ENCODE assay signal across 8 mouse cellular contexts in genomic region chr1:184998631-184999030, GRCm38 (mm10). TPM values are rescaled to one million over a fixed set of nuclear protein-coding genes. Genes with fewer than 3 reads are reported as not detected.
DNase-seq lines count a peak whose midpoint lies in the region; ATAC-seq and TF ChIP-seq lines count a peak whose summit lies in the region.

No protein-coding gene starts in this region.

- H3K27ac ChIP-seq in liver, embryonic 11.5 days (ENCODE audit: low read depth, low read length), result no peak overlapping the region
- H3K27ac ChIP-seq in forebrain, embryonic 11.5 days (ENCODE audit: low read depth, low read length), result no peak overlapping the region
- H3K27ac ChIP-seq in limb, embryonic 12.5 days, result no peak overlapping the region; the same call in 1 of the 2 replicates
- no peak overlapping the region for H3K27ac ChIP-seq in small intestine, adult 2 months (ENCODE audit: insufficient read depth, low read depth, low read length)

- no peak for DNase-seq in liver, embryonic 11.5 days (ENCODE audit: low spot score)
- DNase-seq in liver, result no peak
- DNase-seq in forebrain, embryonic 11.5 days (ENCODE audit: low spot score), result no peak
- DNase-seq in thymus, postnatal 0 days (ENCODE audit: low spot score), result no peak
- no peak for DNase-seq in cerebellum, adult 9-10 months
- no peak for DNase-seq in kidney, adult 18-20 months

- no peaks in the 10 kb centered on the region for H3K9me3 ChIP-seq in liver, embryonic 11.5 days (ENCODE audit: control insufficient read depth, low read length)
- H3K9me3 ChIP-seq in forebrain, embryonic 11.5 days (ENCODE audit: control insufficient read depth, low read length), result no peaks in the 10 kb centered on the region
- no peaks in the 10 kb centered on the region for H3K9me3 ChIP-seq in limb, embryonic 12.5 days

- peaks cover 3% of the 10 kb centered on the region for H3K4me1 ChIP-seq in liver, embryonic 11.5 days (replicated peaks; ENCODE audit: control insufficient read depth, insufficient read depth, low read length)
- H3K4me1 ChIP-seq in forebrain, embryonic 11.5 days (replicated peaks; ENCODE audit: control insufficient read depth, insufficient read depth, low read length), result peaks cover 8% of the 10 kb centered on the region
- peaks cover 14% of the 10 kb centered on the region for H3K4me1 ChIP-seq in limb, embryonic 12.5 days (replicated peaks)
- H3K4me1 ChIP-seq in small intestine, adult 2 months (ENCODE audit: control insufficient read depth, insufficient read depth, insufficient read length, low read length), result peaks cover 3% of the 10 kb centered on the region; the same call in 1 of the 2 replicates

- no peak for ATAC-seq in liver, embryonic 11.5 days (replicated peaks; ENCODE audit: low FRiP score)
- ATAC-seq in forebrain, embryonic 11.5 days (replicated peaks; ENCODE audit: low FRiP score), result peak; percentile 37
- ATAC-seq in limb, embryonic 12.5 days (ENCODE audit: insufficient number of reproducible peaks, insufficient read depth, low FRiP score, low TSS enrichment, low read depth), result no peak

- no peak overlapping the region for H3K9ac ChIP-seq in liver, embryonic 11.5 days (ENCODE audit: low read depth, low read length)
- H3K9ac ChIP-seq in forebrain, embryonic 11.5 days (ENCODE audit: low read length), result peak overlapping the region; percentile 94
- peak overlapping the region; percentile 93 for H3K9ac ChIP-seq in limb, embryonic 12.5 days (replicated peaks)

- peak overlapping the region; percentile 73 for H3K4me3 ChIP-seq in liver, embryonic 11.5 days (ENCODE audit: low read depth, low read length)
- peak overlapping the region; percentile 86 for H3K4me3 ChIP-seq in forebrain, embryonic 11.5 days (ENCODE audit: low read depth, low read length)
- H3K4me3 ChIP-seq in limb, embryonic 12.5 days (replicated peaks), result peak overlapping the region; percentile 84
- H3K4me3 ChIP-seq in small intestine, adult 2 months (ENCODE audit: low read depth, low read length), result peak overlapping the region; percentile 66

- no peaks in the 10 kb centered on the region for H3K36me3 ChIP-seq in liver, embryonic 11.5 days (ENCODE audit: control insufficient read depth, insufficient read depth, low read length)
- H3K36me3 ChIP-seq in forebrain, embryonic 11.5 days (ENCODE audit: control insufficient read depth, insufficient read depth, low read length), result no peaks in the 10 kb centered on the region
- no peaks in the 10 kb centered on the region for H3K36me3 ChIP-seq in limb, embryonic 12.5 days
- no peaks in the 10 kb centered on the region for H3K36me3 ChIP-seq in small intestine, adult 2 months (ENCODE audit: control insufficient read depth, insufficient read depth, low read length)

- no peak for TF ChIP-seq CTCF in small intestine, adult 2 months (IDR thresholded peaks at IDR 0.05; ENCODE audit: extremely low read depth, insufficient read length, insufficient replicate concordance, low read depth, low read length)

- H3K27me3 ChIP-seq in liver, embryonic 11.5 days (replicated peaks; ENCODE audit: control insufficient read depth, insufficient read depth, low read length), result peaks cover 41% of the 10 kb centered on the region
- H3K27me3 ChIP-seq in forebrain, embryonic 11.5 days (ENCODE audit: control insufficient read depth, insufficient read depth, low read length), result no peaks in the 10 kb centered on the region
- H3K27me3 ChIP-seq in limb, embryonic 12.5 days, result peaks cover 5% of the 10 kb centered on the region; the same call in 1 of the 2 replicates
- H3K27me3 ChIP-seq in small intestine, adult 2 months (ENCODE audit: control insufficient read depth, insufficient read depth, low read length), result peaks cover 28% of the 10 kb centered on the region

- 31% methylated on average over 2 of the region's 2 CpGs for WGBS in liver, embryonic 11.5 days
- 12% methylated on average over 2 of the region's 2 CpGs for WGBS in forebrain, embryonic 11.5 days
- 8% methylated on average over 2 of the region's 2 CpGs for WGBS in limb, embryonic 12.5 days
- WGBS in small intestine, adult 2 months, result 25% methylated on average over 2 of the region's 2 CpGs

- peak overlapping the region; percentile 84 for H3K4me2 ChIP-seq in liver, embryonic 11.5 days
- peak overlapping the region; percentile 67 for H3K4me2 ChIP-seq in forebrain, embryonic 11.5 days (ENCODE audit: low read depth, low read length, severe bottlenecking)
- H3K4me2 ChIP-seq in limb, embryonic 12.5 days, result peak overlapping the region; percentile 81

- no peak for TF ChIP-seq POLR2A in small intestine, adult 2 months (IDR thresholded peaks at IDR 0.05; ENCODE audit: low read depth, low read length)

RNA-seq across cellular contexts. Expression of gene Mark1, which starts 0.7 kb away (rescaled TPM):
- polyA plus RNA-seq in liver, embryonic 11.5 days (2014; fragmentation: Nextera tagmentation; extraction: Ambion mirVana), result 0.69 and 1.0 TPM in 2 replicates
- polyA plus RNA-seq in forebrain, embryonic 11.5 days (2014; fragmentation: Nextera tagmentation; extraction: Ambion mirVana), result 5.5 and 7.4 TPM in 2 replicates
- polyA plus RNA-seq in limb, embryonic 12.5 days (2016; fragmentation: Nextera tagmentation; extraction: Ambion mirVana), result 3.8 TPM in 2 replicates
- 1.1 and 1.5 TPM in 2 replicates for polyA plus RNA-seq in small intestine, adult 2 months (2012; rRNA removed)
- polyA plus RNA-seq in thymus, postnatal 0 days (2015; fragmentation: Nextera tagmentation; extraction: Ambion mirVana), result 0.90 and 1.1 TPM in 2 replicates
